Mouse (Mus musculus) kidney, postnatal 25 days (tissue): ENCODE results near the gene Egfem1.
A peak's percentile ranks its signal among the peaks of the same experiment; 100 is the strongest.

ENCODE experiments used
- DNase-seq, 2 experiments: peaks; one replicate each; pipeline ENCODE4 v3.0.0; 2021; ENCODE audit warnings: mixed read lengths in 2 of 2

Gene Egfem1

GRCm38 (mm10) chr3:29135176-29136064 lies 53.6 kb downstream of the Egfem1 start:
- DNase-seq = no peak

GRCm38 (mm10) chr3:29136065-29136955 lies 54.5 kb downstream of the Egfem1 start:
- no peak for DNase-seq

- DNase-seq = no peak
Measured at GRCm38 (mm10) chr3:29168401-29168800, 86.6 kb downstream of the Egfem1 start.

GRCm38 (mm10) chr3:29169003-29169402 lies 87.2 kb downstream of the Egfem1 start:
- no peak for DNase-seq

GRCm38 (mm10) chr3:29176991-29177390 lies 95.2 kb downstream of the Egfem1 start:
- no peak for DNase-seq

GRCm38 (mm10) chr3:29182988-29183387 lies 101.2 kb downstream of the Egfem1 start:
- no peak for DNase-seq

GRCm38 (mm10) chr3:29183615-29184198 lies 101.9 kb downstream of the Egfem1 start:
- no peak for DNase-seq

GRCm38 (mm10) chr3:29184486-29185241 lies 102.8 kb downstream of the Egfem1 start:
- DNase-seq = no peak

GRCm38 (mm10) chr3:29190263-29190662 lies 108.4 kb downstream of the Egfem1 start:
- no peak for DNase-seq

GRCm38 (mm10) chr3:29197727-29198512 lies 116.1 kb downstream of the Egfem1 start:
- DNase-seq = no peak

GRCm38 (mm10) chr3:29200601-29201000 lies 118.8 kb downstream of the Egfem1 start:
- DNase-seq = no peak

- no peak for DNase-seq
Measured at GRCm38 (mm10) chr3:29202536-29202935, 120.7 kb downstream of the Egfem1 start.

- no peak for DNase-seq
Measured at GRCm38 (mm10) chr3:29222414-29222813, 140.6 kb downstream of the Egfem1 start.

- peak in 1 of 2 experiments; percentile 2 for DNase-seq
Measured at GRCm38 (mm10) chr3:29229712-29230111, 147.9 kb downstream of the Egfem1 start.

GRCm38 (mm10) chr3:29235477-29235876 lies 153.7 kb downstream of the Egfem1 start:
- no peak for DNase-seq

- DNase-seq = no peak
Measured at GRCm38 (mm10) chr3:29236517-29236916, 154.7 kb downstream of the Egfem1 start.

- DNase-seq = no peak
Measured at GRCm38 (mm10) chr3:29243600-29243999, 161.8 kb downstream of the Egfem1 start.

GRCm38 (mm10) chr3:29291633-29292032 lies 209.8 kb downstream of the Egfem1 start:
- DNase-seq = no peak

GRCm38 (mm10) chr3:29292251-29292650 lies 210.4 kb downstream of the Egfem1 start:
- DNase-seq = no peak

GRCm38 (mm10) chr3:29293230-29293629 lies 211.4 kb downstream of the Egfem1 start:
- no peak for DNase-seq

GRCm38 (mm10) chr3:29342223-29342791 lies 260.5 kb downstream of the Egfem1 start:
- DNase-seq = no peak
